Mouse (Mus musculus): ENCODE data around the gene Map6d1.

- no peak for TF ChIP-seq CTCF (IDR thresholded peaks at IDR 0.05; ENCODE audit: control insufficient read depth, insufficient read depth, insufficient read length)
- no peak for TF ChIP-seq FOSL1 (IDR thresholded peaks at IDR 0.05; ENCODE audit: insufficient read depth, low read length, poor library complexity, severe bottlenecking)
- no peak for TF ChIP-seq USF1 (IDR thresholded peaks at IDR 0.05; ENCODE audit: low read depth)
- no peak for TF ChIP-seq MYOG (IDR thresholded peaks at IDR 0.05; ENCODE audit: control insufficient read depth, extremely low read depth, insufficient read length)
- TF ChIP-seq MAX (IDR thresholded peaks at IDR 0.05), result no peak
These were observed 14.5 kb downstream of the Map6d1 start for GRCm38 (mm10) chr16:20226676-20227075.
